Mouse (Mus musculus) embryonic fibroblast, embryonic 13.5 days (primary cell): Measurements from ENCODE around the gene Foxp1.

Experiments
- CTCF ChIP-seq: IDR thresholded peaks from 2 replicates; pipeline ENCODE4 v1.5.1; 2011; ENCODE audit warnings: mild to moderate bottlenecking, control low read depth, low read length, moderate library complexity, borderline replicate concordance; ENCODE audit not compliant: insufficient read depth
- POLR2A ChIP-seq: IDR thresholded peaks from 2 replicates; pipeline ENCODE4 v1.6.1; 2011; ENCODE audit warnings: low read depth, mild to moderate bottlenecking, control low read depth, low read length, moderate library complexity

GRCm38 (mm10) chr6:99435140-99435539, 87.4 kb downstream of the Foxp1 start:
- no peak for TF ChIP-seq CTCF
- TF ChIP-seq POLR2A: no peak
